Mouse (Mus musculus) thymus, postnatal 36 days (tissue): ENCODE data around the gene 1700001C19Rik.
"Not testable (repeated sequence)": the region's sequence is repeated elsewhere in the genome, so short reads cannot be mapped to it uniquely, and the experiment has no call there.

Source experiments
- DNase-seq, 2 experiments: peaks; one replicate each; pipeline ENCODE4 v3.0.0; 2022; ENCODE audit warnings: mixed read lengths in 2 of 2

The 1700001C19Rik gene

GRCm38 (mm10) chr17:47428831-47429304 lies 8.3 kb downstream of the 1700001C19Rik start:
- no peak for DNase-seq

GRCm38 (mm10) chr17:47427316-47427715 lies 9.9 kb downstream of the 1700001C19Rik start:
- DNase-seq: no peak

- DNase-seq: no peak
Observed at GRCm38 (mm10) chr17:47424186-47424585, 13.0 kb downstream of the 1700001C19Rik start.

GRCm38 (mm10) chr17:47422616-47423015 lies 14.6 kb downstream of the 1700001C19Rik start:
- not testable (repeated sequence) for DNase-seq

GRCm38 (mm10) chr17:47421566-47421965 lies 15.6 kb downstream of the 1700001C19Rik start:
- no peak for DNase-seq

GRCm38 (mm10) chr17:47420195-47420594 lies 17.0 kb downstream of the 1700001C19Rik start:
- no peak for DNase-seq

GRCm38 (mm10) chr17:47409897-47410861 lies 27.0 kb downstream of the 1700001C19Rik start:
- DNase-seq: peak; percentile 30 to 32

- peak; percentile 51 to 59 for DNase-seq
Observed at GRCm38 (mm10) chr17:47408558-47408898, 28.6 kb downstream of the 1700001C19Rik start.

GRCm38 (mm10) chr17:47407717-47408557 lies 29.2 kb downstream of the 1700001C19Rik start:
- no peak for DNase-seq

- no peak for DNase-seq
Observed at GRCm38 (mm10) chr17:47400451-47400850, 36.7 kb downstream of the 1700001C19Rik start, which contains the start of gene Guca1a. Gene Guca1a, minus strand, starts transcription at chr17:47400584.

- DNase-seq: no peak
Observed at GRCm38 (mm10) chr17:47399091-47399490, 38.1 kb downstream of the 1700001C19Rik start.

GRCm38 (mm10) chr17:47395376-47395913 lies 41.7 kb downstream of the 1700001C19Rik start:
- peak; percentile 34 to 44 for DNase-seq

GRCm38 (mm10) chr17:47394223-47394869 lies 42.8 kb downstream of the 1700001C19Rik start:
- DNase-seq: peak in 1 of 2 experiments; percentile 13

- peak; percentile 60 to 71 for DNase-seq
Observed at GRCm38 (mm10) chr17:47386649-47387048, 50.5 kb downstream of the 1700001C19Rik start.

GRCm38 (mm10) chr17:47385145-47385544 lies 52.0 kb downstream of the 1700001C19Rik start, which contains the start of gene Guca1b:
Gene Guca1b, plus strand, starts transcription at chr17:47385393.
- no peak for DNase-seq

- no peak for DNase-seq
Observed at GRCm38 (mm10) chr17:47384064-47384463, 53.1 kb downstream of the 1700001C19Rik start.

- DNase-seq: no peak
Observed at GRCm38 (mm10) chr17:47383266-47383665, 53.9 kb downstream of the 1700001C19Rik start.

- DNase-seq: no peak
Observed at GRCm38 (mm10) chr17:47381917-47382316, 55.3 kb downstream of the 1700001C19Rik start.

GRCm38 (mm10) chr17:47378133-47378532 lies 59.0 kb downstream of the 1700001C19Rik start:
- DNase-seq: no peak

- DNase-seq: no peak
Observed at GRCm38 (mm10) chr17:47376779-47377280, 60.3 kb downstream of the 1700001C19Rik start.

- DNase-seq: no peak
Observed at GRCm38 (mm10) chr17:47373991-47374390, 63.2 kb downstream of the 1700001C19Rik start.

GRCm38 (mm10) chr17:47371451-47371850 lies 65.7 kb downstream of the 1700001C19Rik start:
- peak; percentile 27 to 32 for DNase-seq
